Mouse (Mus musculus) forebrain, embryonic 12.5 days (tissue): Measurements from ENCODE around the gene Trp53tg5. TPM values are rescaled to one million over a fixed set of nuclear protein-coding genes. Genes with fewer than 3 reads are reported as not detected.

Experiments
- ATAC-seq: fragments of 200-750 bp; cut with Nextera tagmentation; 2 replicates; pipeline ENCODE4 v1.8.0; 2017; ENCODE audit warnings: moderate TSS enrichment; ENCODE audit not compliant: low FRiP score
- H3K27ac ChIP-seq: fragments of 300-500 bp; sonication (generic); 2 replicates; pipeline ENCODE4 v1.5.1; 2016; ENCODE audit warnings: mild to moderate bottlenecking
- H3K27me3 ChIP-seq: fragments of 300-500 bp; sonication (generic); 2 replicates; pipeline ENCODE4 v1.6.1; 2016; ENCODE audit warnings: mild to moderate bottlenecking
- H3K36me3 ChIP-seq: fragments of 300-500 bp; sonication (generic); replicated peaks from 2 replicates; pipeline ENCODE4 v1.6.1; 2016; ENCODE audit warnings: mild to moderate bottlenecking
- H3K4me1 ChIP-seq: fragments of 300-500 bp; sonication (generic); 2 replicates; pipeline ENCODE4 v1.6.1; 2016
- H3K4me2 ChIP-seq: fragments of 300-500 bp; sonication (generic); 2 replicates; pipeline ENCODE4 v1.6.1; 2016; ENCODE audit warnings: mild to moderate bottlenecking, moderate library complexity
- H3K4me3 ChIP-seq: fragments of 300-500 bp; sonication (generic); replicated peaks from 2 replicates; pipeline ENCODE4 v1.5.1; 2016; ENCODE audit warnings: mild to moderate bottlenecking
- H3K9ac ChIP-seq: fragments of 300-500 bp; sonication (generic); 2 replicates; pipeline ENCODE4 v1.6.1; 2016; ENCODE audit warnings: mild to moderate bottlenecking
- H3K9me3 ChIP-seq: fragments of 300-500 bp; sonication (generic); 2 replicates; pipeline ENCODE4 v1.6.1; 2016
- WGBS: fragments of 180-500 bp; shearing (Covaris S2); methylation state at CpG from one replicate; pipeline ENCODE4 v1.1.7; 2016; 5-methylcytosine and 5-hydroxymethylcytosine counted together
- polyA plus RNA-seq: library from polyadenylated mRNA; unstranded; fragments of >200 nt; fragmentation: Nextera tagmentation; extraction: Ambion mirVana; gene quantifications from 2 replicates; pipeline ENCODE4 v1.2.1, GENCODE M21; 2016

Gene Trp53tg5
- polyA plus RNA-seq, 1 experiment from 2014 or later, result not detected

DNA sequence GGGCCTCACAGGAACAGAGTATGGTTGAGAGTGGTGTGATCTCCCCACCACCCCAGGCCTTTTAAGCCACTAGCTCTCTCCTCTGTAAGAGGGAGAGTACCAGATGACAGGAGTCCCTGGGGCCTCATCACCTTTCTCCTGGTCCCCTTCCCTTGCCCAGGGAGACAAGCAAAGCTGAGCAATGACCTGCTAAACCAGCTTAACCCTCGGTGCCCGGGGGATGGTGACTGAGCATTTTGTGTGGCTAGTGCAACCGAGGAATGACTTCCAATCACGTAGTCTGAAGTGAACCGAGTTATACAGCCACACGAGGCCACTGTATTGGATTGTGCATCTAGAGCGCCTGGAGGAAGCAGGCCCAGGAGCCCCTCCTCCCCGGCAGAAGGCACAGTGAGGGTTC lies 49.1 kb downstream of the Trp53tg5 start:
- no peaks in the 10 kb centered on the region for H3K36me3 ChIP-seq
- no peaks in the 10 kb centered on the region for H3K4me1 ChIP-seq
- H3K9ac ChIP-seq, result no peak overlapping the region
- H3K27ac ChIP-seq, result no peak overlapping the region
- 90% methylated on average over 8 of the region's 8 CpGs for WGBS
- no peak for ATAC-seq
- no peak overlapping the region for H3K4me3 ChIP-seq
- 0 out of 2 replicates have a peak, but pooled peaks cover under 1% of the 10 kb centered on the region for H3K27me3 ChIP-seq
- no peak overlapping the region for H3K4me2 ChIP-seq
- H3K9me3 ChIP-seq, result no peaks in the 10 kb centered on the region

DNA sequence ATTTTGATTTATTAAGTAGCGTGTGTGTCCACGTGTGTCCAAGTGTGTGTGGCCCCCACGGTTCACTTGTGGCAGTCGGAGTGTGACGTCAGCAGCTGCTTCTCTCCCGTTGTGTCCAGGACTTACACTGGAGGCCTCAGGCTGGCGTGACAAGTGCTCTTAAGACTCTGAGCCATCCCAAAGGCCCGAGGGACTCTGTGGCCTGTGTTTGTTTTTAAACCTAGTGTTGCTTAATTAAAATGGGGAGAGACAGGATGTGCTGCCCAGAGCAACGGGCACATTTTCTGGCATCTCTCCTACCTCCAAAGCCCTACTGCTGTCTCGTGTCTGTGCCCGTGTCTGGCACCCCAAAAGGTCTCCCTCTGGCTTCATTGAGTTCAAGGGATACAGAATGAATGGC lies 50.1 kb downstream of the Trp53tg5 start:
- no peaks in the 10 kb centered on the region for H3K4me1 ChIP-seq
- no peak overlapping the region for H3K4me3 ChIP-seq
- no peak for ATAC-seq
- no peak overlapping the region for H3K4me2 ChIP-seq
- H3K36me3 ChIP-seq, result no peaks in the 10 kb centered on the region
- no peak overlapping the region for H3K27ac ChIP-seq
- WGBS, result 88% methylated on average over 11 of the region's 11 CpGs
- H3K27me3 ChIP-seq, result no peaks in the 10 kb centered on the region; the same call in 1 of the 2 replicates
- H3K9me3 ChIP-seq, result no peaks in the 10 kb centered on the region
- no peak overlapping the region for H3K9ac ChIP-seq

- Histone ChIP-seq H3K4me1 (no peaks in the 10 kb centered on the region), H3K27ac (no peak overlapping the region), H3K9ac (no peak overlapping the region), H3K27me3 (no peaks in the 10 kb centered on the region; the same call in 1 of the 2 replicates), H3K9me3 (no peaks in the 10 kb centered on the region), H3K4me2 (no peak overlapping the region), H3K36me3 (no peaks in the 10 kb centered on the region), H3K4me3 (no peak overlapping the region)
- WGBS, result 90% methylated on average over 15 of the region's 15 CpGs
- no peak for ATAC-seq
These were observed 50.7 kb downstream of the Trp53tg5 start for GRCm38 (mm10) chr2:164422675-164423393.

DNA sequence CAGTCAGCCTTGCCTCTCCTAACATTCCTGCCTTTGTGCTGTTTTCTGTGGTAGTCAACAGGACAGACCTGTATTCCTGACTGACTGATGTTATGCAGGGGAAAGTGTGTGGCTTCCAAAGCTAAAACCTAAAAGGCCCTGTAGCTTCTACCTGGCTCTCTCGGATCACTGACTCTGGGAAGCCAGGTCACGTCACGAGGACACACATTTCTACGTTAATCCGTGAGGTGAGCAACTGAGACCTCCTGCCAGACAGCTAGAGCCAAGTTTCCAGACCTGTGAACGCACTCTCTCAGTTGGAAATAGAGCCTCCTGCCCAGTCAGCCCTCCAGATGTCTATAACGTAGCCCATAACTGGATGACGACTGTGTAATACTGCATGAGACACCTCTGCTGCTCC lies 51.5 kb downstream of the Trp53tg5 start:
- no peak overlapping the region for H3K9ac ChIP-seq
- H3K27ac ChIP-seq, result no peak overlapping the region
- H3K4me2 ChIP-seq, result no peak overlapping the region
- 88% methylated on average over 8 of the region's 8 CpGs for WGBS
- no peak for ATAC-seq
- H3K4me1 ChIP-seq, result no peaks in the 10 kb centered on the region
- no peaks in the 10 kb centered on the region for H3K36me3 ChIP-seq
- H3K4me3 ChIP-seq, result no peak overlapping the region
- H3K27me3 ChIP-seq, result no peaks in the 10 kb centered on the region; the same call in 1 of the 2 replicates
- H3K9me3 ChIP-seq, result no peaks in the 10 kb centered on the region

DNA sequence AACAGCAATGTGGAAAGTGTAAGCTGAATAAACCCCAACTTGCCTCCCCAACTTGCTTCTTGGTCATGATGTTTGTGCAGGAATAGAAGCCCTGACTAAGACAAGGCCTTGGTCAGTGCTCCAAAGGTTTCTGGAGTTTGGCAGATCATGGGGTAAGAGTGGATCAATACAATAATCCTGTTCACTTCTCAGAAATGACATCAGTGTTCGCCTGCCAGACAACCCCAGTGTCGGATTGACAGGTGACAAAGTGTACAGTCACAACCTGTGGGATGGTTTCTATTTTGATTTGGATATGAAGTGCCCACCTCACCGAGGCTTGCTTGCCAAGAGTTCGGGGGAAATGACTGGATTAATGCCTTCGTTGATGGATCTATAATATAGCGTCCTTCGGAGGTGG lies 52.2 kb downstream of the Trp53tg5 start:
- no peak for ATAC-seq
- H3K36me3 ChIP-seq, result no peaks in the 10 kb centered on the region
- WGBS, result 90% methylated on average over 7 of the region's 7 CpGs
- H3K27ac ChIP-seq, result no peak overlapping the region
- H3K27me3 ChIP-seq, result no peaks in the 10 kb centered on the region; the same call in 1 of the 2 replicates
- no peak overlapping the region for H3K9ac ChIP-seq
- no peaks in the 10 kb centered on the region for H3K4me1 ChIP-seq
- no peaks in the 10 kb centered on the region for H3K9me3 ChIP-seq
- no peak overlapping the region for H3K4me3 ChIP-seq
- no peak overlapping the region for H3K4me2 ChIP-seq

Other genes with a start within 250 kb of the Trp53tg5 start
- not detected in 2 replicates for gene Svs2, start 235.3 kb downstream of the Trp53tg5 start, polyA plus RNA-seq
- gene Svs3b, start 217.1 kb downstream of the Trp53tg5 start, polyA plus RNA-seq, result not detected in 2 replicates
- not detected in 2 replicates for gene Svs4, start 195.3 kb downstream of the Trp53tg5 start, polyA plus RNA-seq
- not detected in 2 replicates for gene Svs3a, start 184.5 kb downstream of the Trp53tg5 start, polyA plus RNA-seq
- not detected in 2 replicates for gene Svs6, start 157.0 kb downstream of the Trp53tg5 start, polyA plus RNA-seq
- not detected in 2 replicates for gene Svs5, start 141.0 kb downstream of the Trp53tg5 start, polyA plus RNA-seq
- gene Slpi, start 84.6 kb downstream of the Trp53tg5 start, polyA plus RNA-seq, result 0.41 TPM in 1 of 2 replicates, not detected in the other
- 0.08 and 0.09 TPM in 2 replicates for gene Rbpjl, start 70.6 kb downstream of the Trp53tg5 start, polyA plus RNA-seq
- gene Matn4, start 68.6 kb downstream of the Trp53tg5 start, polyA plus RNA-seq, result 3.3 and 4.0 TPM in 2 replicates
- 12.1 and 12.6 TPM in 2 replicates for gene Sdc4, start 29.8 kb downstream of the Trp53tg5 start, polyA plus RNA-seq
- 60.5 and 67.4 TPM in 2 replicates for gene Sys1, start 16.8 kb downstream of the Trp53tg5 start, polyA plus RNA-seq
- gene Gm20458, start 12.8 kb downstream of the Trp53tg5 start, polyA plus RNA-seq, result 4.7 and 6.2 TPM in 2 replicates
- gene Dbndd2, start 12.4 kb upstream of the Trp53tg5 start, polyA plus RNA-seq, result 4.6 and 4.7 TPM in 2 replicates
- gene Pigt, start 23.8 kb upstream of the Trp53tg5 start, polyA plus RNA-seq, result 43.3 and 45.2 TPM in 2 replicates
- 29.9 and 34.5 TPM in 2 replicates for gene Wfdc2, start 88.7 kb upstream of the Trp53tg5 start, polyA plus RNA-seq
- not detected in 2 replicates for gene Spint3, start 99.7 kb upstream of the Trp53tg5 start, polyA plus RNA-seq
- gene Wfdc6a, start 111.7 kb upstream of the Trp53tg5 start, polyA plus RNA-seq, result not detected in 2 replicates
- not detected in 2 replicates for gene Eppin, start 119.9 kb upstream of the Trp53tg5 start, polyA plus RNA-seq
- gene Wfdc6b, start 139.8 kb upstream of the Trp53tg5 start, polyA plus RNA-seq, result not detected in 2 replicates
- not detected in 2 replicates for gene Wfdc8, start 139.9 kb upstream of the Trp53tg5 start, polyA plus RNA-seq
- gene Wfdc16, start 165.1 kb upstream of the Trp53tg5 start, polyA plus RNA-seq, result not detected in 2 replicates
- gene Wfdc10, start 182.3 kb upstream of the Trp53tg5 start, polyA plus RNA-seq, result not detected in 2 replicates
- gene Wfdc9, start 182.9 kb upstream of the Trp53tg5 start, polyA plus RNA-seq, result not detected in 2 replicates
- gene Wfdc11, start 200.4 kb upstream of the Trp53tg5 start, polyA plus RNA-seq, result not detected in 2 replicates
- not detected in 2 replicates for gene Wfdc13, start 211.4 kb upstream of the Trp53tg5 start, polyA plus RNA-seq
- not detected in 2 replicates for gene Spint4, start 224.8 kb upstream of the Trp53tg5 start, polyA plus RNA-seq
- gene Spint5, start 241.6 kb upstream of the Trp53tg5 start, polyA plus RNA-seq, result not detected in 2 replicates